Mouse (Mus musculus) stomach, postnatal 0 days (tissue): ENCODE measurements at regions not wholly inside any gene's neighbourhood (a gene's known extent, or its start where the extent isn't known, plus 50 kb on each side); places are given as distances from the start of the nearest gene placed in this dataset.
"Not testable (repeated sequence)": the region's sequence is repeated elsewhere in the genome, so short reads cannot be mapped to it uniquely, and the experiment has no call there.

Source experiments
- ATAC-seq: fragments of 200-750 bp; cut with Nextera tagmentation; 2 replicates; pipeline ENCODE4 v1.8.0; 2017; ENCODE audit not compliant: low FRiP score, low TSS enrichment
- DNase-seq: peaks from one replicate; pipeline ENCODE4 v3.0.0-alpha.2; 2016; ENCODE audit warnings: low spot score
- H3K27ac ChIP-seq: fragments of 300-500 bp; sonication (generic); replicated peaks from 2 replicates; pipeline ENCODE4 v1.5.1; 2014; ENCODE audit warnings: mild to moderate bottlenecking, control low read depth
- H3K27me3 ChIP-seq: fragments of 300-500 bp; sonication (generic); 2 replicates; pipeline ENCODE4 v1.6.1; 2014; ENCODE audit warnings: low read length; ENCODE audit not compliant: control insufficient read depth, insufficient read depth
- H3K36me3 ChIP-seq: fragments of 300-500 bp; sonication (generic); 2 replicates; pipeline ENCODE4 v1.6.1; 2014; ENCODE audit warnings: low read length, mixed read lengths; ENCODE audit not compliant: control insufficient read depth, insufficient read depth
- H3K4me1 ChIP-seq: fragments of 300-500 bp; sonication (generic); replicated peaks from 2 replicates; pipeline ENCODE4 v1.6.1; 2014; ENCODE audit warnings: antibody characterized with exemption; ENCODE audit not compliant: control insufficient read depth, insufficient read depth
- H3K4me2 ChIP-seq: fragments of 300-500 bp; sonication (generic); replicated peaks from 2 replicates; pipeline ENCODE4 v1.6.1; 2014; ENCODE audit warnings: low read depth, mild to moderate bottlenecking, control low read depth, moderate library complexity
- H3K4me3 ChIP-seq: fragments of 300-500 bp; sonication (generic); 2 replicates; pipeline ENCODE4 v1.5.1; 2014; ENCODE audit warnings: low read depth, low read length, control low read depth
- H3K9ac ChIP-seq: fragments of 300-500 bp; sonication (generic); 2 replicates; pipeline ENCODE4 v1.6.1; 2014; ENCODE audit warnings: mild to moderate bottlenecking, low read length, control low read depth, mixed read lengths
- H3K9me3 ChIP-seq: fragments of 300-500 bp; sonication (generic); 2 replicates; pipeline ENCODE4 v1.6.1; 2016; ENCODE audit warnings: low read length; ENCODE audit not compliant: control insufficient read depth
- CTCF ChIP-seq: IDR thresholded peaks from 2 replicates; pipeline ENCODE4 v1.5.1; 2016; ENCODE audit warnings: antibody characterized with exemption, low read depth, mild to moderate bottlenecking, moderate library complexity
- EP300 ChIP-seq: optimal IDR thresholded peaks from 2 replicates; pipeline ENCODE3; 2016; ENCODE audit warnings: antibody characterized with exemption
- WGBS: fragments of 180-500 bp; shearing (Covaris S2); extraction: QIAGEN DNeasy Blood & Tissue Kit; methylation state at CpG from one replicate; pipeline ENCODE4 v1.1.7; 2014; 5-methylcytosine and 5-hydroxymethylcytosine counted together

- no peak overlapping the region for H3K9ac ChIP-seq
- TF ChIP-seq EP300 (no peak), CTCF (no peak)
- no peak for DNase-seq
- no peak for ATAC-seq
- H3K27ac ChIP-seq = no peak overlapping the region
- H3K4me2 ChIP-seq = no peak overlapping the region
- H3K27me3 ChIP-seq = no peaks in the 10 kb centered on the region
- no peak overlapping the region for H3K4me3 ChIP-seq
- H3K4me1 ChIP-seq = no peaks in the 10 kb centered on the region
- no peaks in the 10 kb centered on the region for H3K9me3 ChIP-seq
- 49% methylated on average over 6 of the region's 6 CpGs for WGBS
- no peaks in the 10 kb centered on the region for H3K36me3 ChIP-seq
Observed at GRCm38 (mm10) chr12:67722033-67722800, 499.9 kb upstream of the Mdga2 start.

- H3K9me3 ChIP-seq = no peaks in the 10 kb centered on the region
- no peaks in the 10 kb centered on the region for H3K27me3 ChIP-seq
- H3K9ac ChIP-seq = no peak overlapping the region
- 0 out of 2 replicates have a peak overlapping the region, but pooled peaks have one; percentile 10 for H3K27ac ChIP-seq
- TF ChIP-seq CTCF = no peak
- TF ChIP-seq EP300 = no peak
- no peak for ATAC-seq
- no peak for DNase-seq
- WGBS = 60% methylated on average over 4 of the region's 4 CpGs
- H3K36me3 ChIP-seq = no peaks in the 10 kb centered on the region
- H3K4me3 ChIP-seq = no peak overlapping the region
- H3K4me1 ChIP-seq = no peaks in the 10 kb centered on the region
- no peak overlapping the region for H3K4me2 ChIP-seq
Observed at GRCm38 (mm10) chr12:67721146-67721928, 499.0 kb upstream of the Mdga2 start.

- 50% methylated on average over 1 of the region's 1 CpGs for WGBS
- H3K9ac ChIP-seq, ATAC-seq, H3K27me3 ChIP-seq, H3K4me1 ChIP-seq, DNase-seq, H3K4me2 ChIP-seq, H3K4me3 ChIP-seq, H3K9me3 ChIP-seq, H3K27ac ChIP-seq, H3K36me3 ChIP-seq: not testable (repeated sequence)
Observed at GRCm38 (mm10) chr12:67712396-67712795, 490.0 kb upstream of the Mdga2 start.
